Mouse (Mus musculus) cerebellum, adult 2 months (tissue): ENCODE measurements around the gene Kdm6a.

Experiments used
- CTCF ChIP-seq: fragments of 200-500 bp; IDR thresholded peaks from 2 replicates; pipeline ENCODE4 v1.5.1; 2011; ENCODE audit warnings: low read depth, mild to moderate bottlenecking, control low read depth, low read length, moderate library complexity, borderline replicate concordance; ENCODE audit not compliant: insufficient read depth
- POLR2A ChIP-seq: fragments of 200-500 bp; IDR thresholded peaks from 2 replicates; pipeline ENCODE4 v1.6.1; 2011; ENCODE audit warnings: low read length, control low read depth, borderline replicate concordance; ENCODE audit not compliant: insufficient read depth

- TF ChIP-seq CTCF = no peak
- TF ChIP-seq POLR2A = no peak
These were observed 581 bp upstream of the Kdm6a start for GRCm38 (mm10) chrX:18161796-18162191.
